Mouse (Mus musculus) layer of hippocampus, postnatal 14 days (tissue): ENCODE data around the gene Slc6a21. TPM values are rescaled to one million over a fixed set of nuclear protein-coding genes. Genes with fewer than 3 reads are reported as not detected.
A peak's percentile ranks its signal among the peaks of the same experiment; 100 is the strongest.

Experiments
- DNase-seq, 2 experiments: peaks; one replicate each; pipeline ENCODE4 v3.0.0; 2021 to 2022; ENCODE audit warnings: low spot score in 2 of 2, mixed read lengths in 1 of 2
- long read RNA-seq, 2 experiments: library from polyadenylated mRNA; stranded (forward); transcript quantifications; one replicate each; pipeline ENCODE4 v2.0.0; 2021
- total RNA-seq, 2 experiments: library from RNA; stranded (reverse); gene quantifications; 2 replicates each; pipeline ENCODE4 v1.2.3; 2021

Slc6a21 gene
- not detected for total RNA-seq
- long read RNA-seq, experiment 1, result 0 reads
- long read RNA-seq, experiment 2, result 0 reads

- peak; percentile 48 to 76 for DNase-seq
Measured at GRCm38 (mm10) chr7:45277136-45277760, at the start of gene Slc6a21. Gene Slc6a21, plus strand, starts transcription at chr7:45277513.

GRCm38 (mm10) chr7:45228548-45228947, 48.8 kb upstream of the Slc6a21 start:
- no peak for DNase-seq

GRCm38 (mm10) chr7:45229046-45229445, 48.3 kb upstream of the Slc6a21 start:
- DNase-seq, result no peak

- no peak for DNase-seq
Measured at GRCm38 (mm10) chr7:45229459-45230203, 47.7 kb upstream of the Slc6a21 start.

- DNase-seq, result no peak
Measured at GRCm38 (mm10) chr7:45231192-45231591, 46.1 kb upstream of the Slc6a21 start.

- no peak for DNase-seq
Measured at GRCm38 (mm10) chr7:45231941-45232340, 45.4 kb upstream of the Slc6a21 start.

- no peak for DNase-seq
Measured at GRCm38 (mm10) chr7:45232716-45233465, 44.4 kb upstream of the Slc6a21 start.

- peak; percentile 63 to 70 for DNase-seq
Measured at GRCm38 (mm10) chr7:45233580-45234332, 43.6 kb upstream of the Slc6a21 start.

- DNase-seq, result peak in 1 of 2 experiments; percentile 18
Measured at GRCm38 (mm10) chr7:45234333-45234841, 42.9 kb upstream of the Slc6a21 start.

- DNase-seq, result no peak
Measured at GRCm38 (mm10) chr7:45234922-45235571, 42.3 kb upstream of the Slc6a21 start.

GRCm38 (mm10) chr7:45235656-45236180, 41.6 kb upstream of the Slc6a21 start:
- no peak for DNase-seq

GRCm38 (mm10) chr7:45237747-45238699, 39.3 kb upstream of the Slc6a21 start:
- DNase-seq, result no peak

GRCm38 (mm10) chr7:45238723-45239496, 38.4 kb upstream of the Slc6a21 start, which contains the start of gene Cd37:
Gene Cd37, minus strand, starts transcription at chr7:45239115.
- no peak for DNase-seq

- no peak for DNase-seq
Measured at GRCm38 (mm10) chr7:45240109-45240508, 37.2 kb upstream of the Slc6a21 start.

- peak in 1 of 2 experiments; percentile 51 for DNase-seq
Measured at GRCm38 (mm10) chr7:45240633-45241388, 36.5 kb upstream of the Slc6a21 start, which contains the start of gene Slc6a16. Gene Slc6a16, plus strand, starts transcription at chr7:45241085.

- no peak for DNase-seq
Measured at GRCm38 (mm10) chr7:45241389-45241749, 35.9 kb upstream of the Slc6a21 start.

- no peak for DNase-seq
Measured at GRCm38 (mm10) chr7:45247666-45248065, 29.6 kb upstream of the Slc6a21 start.
